Mouse (Mus musculus): ENCODE measurements around the gene Lce1i. TPM values are rescaled to one million over a fixed set of nuclear protein-coding genes. Genes with fewer than 3 reads are reported as not detected.

Lce1i gene
- polyA plus RNA-seq, 1 experiment from 2014 or later: not detected

- WGBS: 43% methylated on average over 3 of the region's 3 CpGs
- ATAC-seq (ENCODE audit: insufficient number of reproducible peaks, insufficient read depth, low FRiP score, low read depth): no peak
- H3K36me3 ChIP-seq (ENCODE audit: control insufficient read depth, insufficient read depth, low read length): no peaks in the 10 kb centered on the region
These were observed 25.5 kb downstream of the Lce1i start for GRCm38 (mm10) chr3:92753197-92753596.

GRCm38 (mm10) chr3:92752238-92752637 is 26.5 kb downstream of the Lce1i start, which contains the start of gene Lce1g:
Gene Lce1g (minus strand): TSS chr3:92752338.
- ATAC-seq (ENCODE audit: insufficient number of reproducible peaks, insufficient read depth, low FRiP score, low read depth): no peak
- Histone ChIP-seq H3K4me1 (ENCODE audit: control insufficient read depth, insufficient read depth, low read length) (no peaks in the 10 kb centered on the region), H3K36me3 (ENCODE audit: control insufficient read depth, insufficient read depth, low read length) (no peaks in the 10 kb centered on the region), H3K9me3 (ENCODE audit: control insufficient read depth, low read depth, low read length) (no peaks in the 10 kb centered on the region), H3K4me3 (ENCODE audit: low read depth, low read length) (no peak within 1 kb of the TSS), H3K27me3 (ENCODE audit: control insufficient read depth, insufficient read depth, low read length) (no peaks in the 10 kb centered on the region), H3K9ac (replicated peaks; ENCODE audit: low read depth, low read length) (no peak within 1 kb of the TSS), H3K27ac (ENCODE audit: low read length) (no peak within 1 kb of the TSS), H3K4me2 (replicated peaks; ENCODE audit: low read depth, low read length) (no peak within 1 kb of the TSS)
- 84% methylated on average over 1 of the region's 1 CpGs for WGBS

More at GRCm38 (mm10) chr3:92753197-92753596, 25.5 kb downstream of the Lce1i start:
- Histone ChIP-seq H3K9me3 (ENCODE audit: control insufficient read depth, low read depth, low read length) (no peaks in the 10 kb centered on the region), H3K4me2 (replicated peaks; ENCODE audit: low read depth, low read length) (no peak overlapping the region), H3K4me1 (ENCODE audit: control insufficient read depth, insufficient read depth, low read length) (no peaks in the 10 kb centered on the region), H3K27me3 (ENCODE audit: control insufficient read depth, insufficient read depth, low read length) (no peaks in the 10 kb centered on the region), H3K4me3 (ENCODE audit: low read depth, low read length) (no peak overlapping the region), H3K9ac (replicated peaks; ENCODE audit: low read depth, low read length) (no peak overlapping the region), H3K27ac (ENCODE audit: low read length) (no peak overlapping the region)

GRCm38 (mm10) chr3:92738996-92739395 is 39.7 kb downstream of the Lce1i start, which contains the start of gene Gm38119:
Gene Gm38119 (minus strand): TSS chr3:92739096.
- no peaks in the 10 kb centered on the region for H3K36me3 ChIP-seq (ENCODE audit: control insufficient read depth, insufficient read depth, low read length)
- no peak within 1 kb of the TSS for H3K27ac ChIP-seq (ENCODE audit: low read length)
- no peak within 1 kb of the TSS for H3K9ac ChIP-seq (replicated peaks; ENCODE audit: low read depth, low read length)
- H3K4me1 ChIP-seq (ENCODE audit: control insufficient read depth, insufficient read depth, low read length): no peaks in the 10 kb centered on the region
- ATAC-seq (ENCODE audit: insufficient number of reproducible peaks, insufficient read depth, low FRiP score, low read depth): no peak
- 80% methylated on average over 1 of the region's 1 CpGs for WGBS
- H3K4me3 ChIP-seq (ENCODE audit: low read depth, low read length): no peak within 1 kb of the TSS
- H3K9me3 ChIP-seq (ENCODE audit: control insufficient read depth, low read depth, low read length): no peaks in the 10 kb centered on the region
- H3K4me2 ChIP-seq (replicated peaks; ENCODE audit: low read depth, low read length): no peak within 1 kb of the TSS
- no peaks in the 10 kb centered on the region for H3K27me3 ChIP-seq (ENCODE audit: control insufficient read depth, insufficient read depth, low read length)

Other genes starting within 250 kb of the Lce1i start
- gene 2310046K23Rik, start 244.4 kb downstream of the Lce1i start, polyA plus RNA-seq (2014; fragmentation: Nextera tagmentation; extraction: Ambion mirVana): not detected in 2 replicates
- 0.25 and 0.52 TPM in 2 replicates for gene Ivl, start 205.2 kb downstream of the Lce1i start, polyA plus RNA-seq (2014; fragmentation: Nextera tagmentation; extraction: Ambion mirVana)
- gene Smcp, start 189.9 kb downstream of the Lce1i start, polyA plus RNA-seq (2014; fragmentation: Nextera tagmentation; extraction: Ambion mirVana): not detected in 2 replicates
- gene 2210017I01Rik, start 171.4 kb downstream of the Lce1i start, polyA plus RNA-seq (2014; fragmentation: Nextera tagmentation; extraction: Ambion mirVana): not detected in 2 replicates
- gene Lce6a, start 157.2 kb downstream of the Lce1i start, polyA plus RNA-seq (2014; fragmentation: Nextera tagmentation; extraction: Ambion mirVana): not detected in 2 replicates
- gene Lce1a1, start 130.6 kb downstream of the Lce1i start, polyA plus RNA-seq (2014; fragmentation: Nextera tagmentation; extraction: Ambion mirVana): not detected in 2 replicates
- gene Lce1b, start 122.0 kb downstream of the Lce1i start, polyA plus RNA-seq (2014; fragmentation: Nextera tagmentation; extraction: Ambion mirVana): not detected in 2 replicates
- gene Lce1a2, start 108.6 kb downstream of the Lce1i start, polyA plus RNA-seq (2014; fragmentation: Nextera tagmentation; extraction: Ambion mirVana): not detected in 2 replicates
- not detected in 2 replicates for gene Lce1c, start 99.7 kb downstream of the Lce1i start, polyA plus RNA-seq (2014; fragmentation: Nextera tagmentation; extraction: Ambion mirVana)
- not detected in 2 replicates for gene Lce1d, start 91.7 kb downstream of the Lce1i start, polyA plus RNA-seq (2014; fragmentation: Nextera tagmentation; extraction: Ambion mirVana)
- gene Lce1e, start 69.8 kb downstream of the Lce1i start, polyA plus RNA-seq (2014; fragmentation: Nextera tagmentation; extraction: Ambion mirVana): not detected in 2 replicates
- not detected in 2 replicates for gene Lce1f, start 58.5 kb downstream of the Lce1i start, polyA plus RNA-seq (2014; fragmentation: Nextera tagmentation; extraction: Ambion mirVana)
- gene Gm38119, start 39.8 kb downstream of the Lce1i start, polyA plus RNA-seq (2014; fragmentation: Nextera tagmentation; extraction: Ambion mirVana): not detected in 2 replicates
- gene Lce1g, start 26.6 kb downstream of the Lce1i start, polyA plus RNA-seq (2014; fragmentation: Nextera tagmentation; extraction: Ambion mirVana): not detected in 2 replicates
- not detected in 2 replicates for gene Lce1h, start 13.8 kb downstream of the Lce1i start, polyA plus RNA-seq (2014; fragmentation: Nextera tagmentation; extraction: Ambion mirVana)
- not detected in 2 replicates for gene Lce1j, start 11.6 kb upstream of the Lce1i start, polyA plus RNA-seq (2014; fragmentation: Nextera tagmentation; extraction: Ambion mirVana)
- gene Lce1k, start 29.0 kb upstream of the Lce1i start, polyA plus RNA-seq (2014; fragmentation: Nextera tagmentation; extraction: Ambion mirVana): not detected in 2 replicates
- 0.15 TPM in 1 of 2 replicates, not detected in the other for gene Kprp, start 48.3 kb upstream of the Lce1i start, polyA plus RNA-seq (2014; fragmentation: Nextera tagmentation; extraction: Ambion mirVana)
- gene Lce1l, start 72.4 kb upstream of the Lce1i start, polyA plus RNA-seq (2014; fragmentation: Nextera tagmentation; extraction: Ambion mirVana): not detected in 2 replicates
- gene 2310050C09Rik, start 91.3 kb upstream of the Lce1i start, polyA plus RNA-seq (2014; fragmentation: Nextera tagmentation; extraction: Ambion mirVana): not detected in 2 replicates
- not detected in 2 replicates for gene Lce3a, start 147.3 kb upstream of the Lce1i start, polyA plus RNA-seq (2014; fragmentation: Nextera tagmentation; extraction: Ambion mirVana)
- not detected in 2 replicates for gene Lce3b, start 154.1 kb upstream of the Lce1i start, polyA plus RNA-seq (2014; fragmentation: Nextera tagmentation; extraction: Ambion mirVana)
- not detected in 2 replicates for gene Lce3c, start 165.6 kb upstream of the Lce1i start, polyA plus RNA-seq (2014; fragmentation: Nextera tagmentation; extraction: Ambion mirVana)
- gene Lce3d, start 178.5 kb upstream of the Lce1i start, polyA plus RNA-seq (2014; fragmentation: Nextera tagmentation; extraction: Ambion mirVana): not detected in 2 replicates
- not detected in 2 replicates for gene Lce3e, start 188.2 kb upstream of the Lce1i start, polyA plus RNA-seq (2014; fragmentation: Nextera tagmentation; extraction: Ambion mirVana)
- not detected in 2 replicates for gene Lce3f, start 213.3 kb upstream of the Lce1i start, polyA plus RNA-seq (2014; fragmentation: Nextera tagmentation; extraction: Ambion mirVana)
- gene Crct1, start 236.8 kb upstream of the Lce1i start, polyA plus RNA-seq (2014; fragmentation: Nextera tagmentation; extraction: Ambion mirVana): 0.38 and 0.85 TPM in 2 replicates
- not detected in 2 replicates for gene Lce1m, start 240.2 kb upstream of the Lce1i start, polyA plus RNA-seq (2014; fragmentation: Nextera tagmentation; extraction: Ambion mirVana)